Mouse (Mus musculus) midbrain, embryonic 15.5 days (tissue): Measurements from ENCODE around the gene Nckap5l. TPM values are rescaled to one million over a fixed set of nuclear protein-coding genes. Genes with fewer than 3 reads are reported as not detected.

Source experiments
- ATAC-seq: fragments of 200-750 bp; cut with Nextera tagmentation; replicated peaks from 2 replicates; pipeline ENCODE4 v1.8.0; 2017; ENCODE audit warnings: moderate TSS enrichment
- H3K27ac ChIP-seq: fragments of 300-500 bp; sonication (generic); 2 replicates; pipeline ENCODE4 v1.5.1; 2015; ENCODE audit warnings: mild to moderate bottlenecking, inconsistent platforms
- H3K27me3 ChIP-seq: fragments of 300-500 bp; sonication (generic); replicated peaks from 2 replicates; pipeline ENCODE4 v1.6.1; 2015; ENCODE audit warnings: inconsistent platforms
- H3K36me3 ChIP-seq: fragments of 300-500 bp; sonication (generic); replicated peaks from 2 replicates; pipeline ENCODE4 v1.6.1; 2015; ENCODE audit warnings: inconsistent platforms
- H3K4me1 ChIP-seq: fragments of 300-500 bp; sonication (generic); 2 replicates; pipeline ENCODE4 v1.6.1; 2015; ENCODE audit warnings: inconsistent platforms
- H3K4me2 ChIP-seq: fragments of 300-500 bp; sonication (generic); 2 replicates; pipeline ENCODE4 v1.6.1; 2015; ENCODE audit warnings: inconsistent platforms, mild to moderate bottlenecking, moderate library complexity
- H3K4me3 ChIP-seq: fragments of 300-500 bp; sonication (generic); 2 replicates; pipeline ENCODE4 v1.5.1; 2015; ENCODE audit warnings: mild to moderate bottlenecking, inconsistent platforms
- H3K9ac ChIP-seq: fragments of 300-500 bp; sonication (generic); 2 replicates; pipeline ENCODE4 v1.6.1; 2015; ENCODE audit warnings: mild to moderate bottlenecking, inconsistent platforms
- H3K9me3 ChIP-seq: fragments of 300-500 bp; sonication (generic); 2 replicates; pipeline ENCODE4 v1.6.1; 2016; ENCODE audit warnings: inconsistent platforms
- WGBS: fragments of 180-500 bp; shearing (Covaris S2); methylation state at CpG from one replicate; pipeline ENCODE4 v1.1.7; 2015; ENCODE audit warnings: mixed read lengths; 5-methylcytosine and 5-hydroxymethylcytosine counted together
- polyA plus RNA-seq: library from polyadenylated mRNA; unstranded; fragments of >200 nt; fragmentation: Nextera tagmentation; extraction: Ambion mirVana; gene quantifications from 2 replicates; pipeline ENCODE4 v1.2.1, GENCODE M21; 2015

Nckap5l gene
- polyA plus RNA-seq, 1 experiment from 2014 or later: 15.6 TPM

DNA sequence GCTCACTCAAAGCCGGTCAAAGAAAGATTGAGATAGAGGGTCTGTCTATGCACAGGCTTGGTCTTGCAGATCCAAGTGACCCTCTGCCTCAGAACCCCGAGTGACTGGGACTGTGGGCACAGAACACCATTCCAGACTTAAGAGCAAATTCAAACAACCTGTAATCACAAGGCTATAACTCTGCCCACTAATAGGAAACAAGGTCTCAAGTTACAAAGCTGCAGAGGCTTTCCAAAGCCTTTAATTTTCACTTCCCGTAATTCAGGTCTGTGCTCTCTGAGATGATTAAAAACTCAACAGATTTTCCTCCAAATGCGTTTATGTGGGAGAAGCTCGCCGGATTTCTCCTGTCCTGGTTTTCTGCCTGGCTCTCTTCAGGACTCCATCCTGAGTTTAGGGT, 73.5 kb downstream of the Nckap5l start:
- no peak overlapping the region for H3K4me2 ChIP-seq
- H3K4me3 ChIP-seq: no peak overlapping the region
- WGBS: 82% methylated on average over 6 of the region's 6 CpGs
- no peaks in the 10 kb centered on the region for H3K4me1 ChIP-seq
- H3K9me3 ChIP-seq: no peaks in the 10 kb centered on the region
- H3K36me3 ChIP-seq: no peaks in the 10 kb centered on the region
- H3K27me3 ChIP-seq: no peaks in the 10 kb centered on the region
- H3K27ac ChIP-seq: no peak overlapping the region
- ATAC-seq: no peak
- H3K9ac ChIP-seq: no peak overlapping the region

DNA sequence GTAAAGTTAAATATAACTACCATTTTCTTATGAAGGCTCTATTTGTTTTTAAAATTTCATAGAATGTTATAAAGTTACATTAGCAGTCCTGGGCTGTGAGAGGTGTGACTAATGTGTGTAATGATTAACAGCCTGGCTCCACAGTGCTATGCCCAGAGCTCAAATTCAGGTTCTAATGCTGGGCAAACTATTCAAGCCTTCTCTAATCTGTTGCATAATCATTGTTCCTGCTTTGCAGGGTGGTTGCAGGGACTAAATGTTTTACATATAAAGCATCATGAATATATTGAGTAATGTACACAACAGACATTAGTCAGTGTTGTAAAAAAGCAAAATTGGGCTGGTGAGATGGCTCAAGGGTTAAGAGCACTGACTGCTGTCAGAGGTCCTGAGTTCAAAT, 74.7 kb downstream of the Nckap5l start:
- no peak for ATAC-seq
- Histone ChIP-seq H3K27me3 (no peaks in the 10 kb centered on the region), H3K4me3 (no peak overlapping the region), H3K4me1 (no peaks in the 10 kb centered on the region), H3K9me3 (no peaks in the 10 kb centered on the region), H3K27ac (no peak overlapping the region), H3K36me3 (no peaks in the 10 kb centered on the region), H3K9ac (no peak overlapping the region), H3K4me2 (no peak overlapping the region)

DNA sequence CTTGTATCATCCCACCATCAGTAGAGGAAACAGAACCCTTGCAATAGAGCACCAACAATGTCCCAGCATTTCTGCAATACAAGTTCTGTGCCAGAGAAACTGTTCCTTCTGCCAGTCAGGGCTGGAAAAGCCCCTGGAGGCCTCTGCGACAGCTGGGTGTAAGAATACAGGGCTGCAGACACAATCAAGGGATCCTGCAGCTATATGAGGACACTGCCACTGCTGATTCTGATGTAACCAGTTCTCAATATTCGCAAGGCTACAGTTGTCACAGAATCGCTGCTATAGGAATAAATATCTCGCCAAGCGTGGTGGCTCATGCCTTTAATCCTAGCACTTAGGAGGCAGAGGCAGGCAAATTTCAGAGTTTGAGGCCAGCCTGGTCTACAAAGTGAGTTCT, 81.3 kb downstream of the Nckap5l start:
- no peaks in the 10 kb centered on the region for H3K36me3 ChIP-seq
- no peak overlapping the region for H3K9ac ChIP-seq
- H3K27me3 ChIP-seq: 0 out of 2 replicates have a peak, but pooled peaks cover 3% of the 10 kb centered on the region
- ATAC-seq: no peak
- H3K27ac ChIP-seq: no peak overlapping the region
- H3K9me3 ChIP-seq: no peaks in the 10 kb centered on the region
- no peaks in the 10 kb centered on the region for H3K4me1 ChIP-seq
- 91% methylated on average over 5 of the region's 5 CpGs for WGBS
- H3K4me3 ChIP-seq: no peak overlapping the region
- no peak overlapping the region for H3K4me2 ChIP-seq

DNA sequence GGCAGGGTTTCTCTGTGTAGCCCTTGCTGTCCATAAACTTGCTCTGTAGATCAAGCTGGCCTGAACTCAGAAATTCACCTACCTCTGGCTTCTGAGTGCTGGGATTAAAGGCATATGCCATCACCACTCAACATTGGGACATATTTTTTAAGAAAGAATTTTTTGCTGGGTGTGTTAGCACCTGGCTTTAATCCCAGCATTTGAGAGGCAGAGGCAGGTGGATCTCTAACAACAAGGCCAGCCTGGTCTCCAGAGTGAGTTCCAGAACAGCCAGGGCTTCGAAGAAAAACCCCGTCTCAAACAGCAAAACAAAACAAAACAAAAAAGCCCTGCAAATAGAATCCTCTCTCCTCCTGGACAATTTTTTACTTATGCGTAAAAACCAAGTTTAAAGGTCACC, 82.0 kb downstream of the Nckap5l start:
- Histone ChIP-seq H3K27me3 (0 out of 2 replicates have a peak, but pooled peaks cover 3% of the 10 kb centered on the region), H3K27ac (no peak overlapping the region), H3K36me3 (no peaks in the 10 kb centered on the region), H3K4me2 (no peak overlapping the region), H3K4me1 (no peaks in the 10 kb centered on the region), H3K9me3 (no peaks in the 10 kb centered on the region), H3K9ac (no peak overlapping the region), H3K4me3 (no peak overlapping the region)
- ATAC-seq: no peak
- 87% methylated on average over 3 of the region's 3 CpGs for WGBS

DNA sequence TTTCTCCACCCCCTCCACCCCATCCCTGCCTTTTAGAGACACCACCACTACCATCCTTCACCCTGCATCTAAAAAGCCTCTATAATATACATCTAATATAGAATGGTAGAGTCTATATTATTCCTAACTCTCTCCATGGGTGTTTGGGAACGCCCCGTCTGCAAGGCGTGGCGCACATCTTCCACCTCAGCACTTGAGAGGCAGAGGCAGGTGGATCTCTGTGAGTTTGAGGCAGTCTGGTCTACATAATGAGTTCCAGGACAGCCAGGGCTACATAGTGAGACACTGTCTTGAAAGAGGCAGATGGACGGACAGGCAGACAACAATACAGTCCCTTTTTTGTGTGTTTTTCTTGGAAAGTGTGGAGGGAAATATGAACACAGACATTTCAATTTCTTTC, 82.5 kb downstream of the Nckap5l start:
- H3K36me3 ChIP-seq: no peaks in the 10 kb centered on the region
- no peaks in the 10 kb centered on the region for H3K4me1 ChIP-seq
- H3K27me3 ChIP-seq: 0 out of 2 replicates have a peak, but pooled peaks cover 3% of the 10 kb centered on the region
- no peak overlapping the region for H3K4me3 ChIP-seq
- 89% methylated on average over 5 of the region's 5 CpGs for WGBS
- no peak overlapping the region for H3K4me2 ChIP-seq
- no peak for ATAC-seq
- no peaks in the 10 kb centered on the region for H3K9me3 ChIP-seq
- no peak overlapping the region for H3K27ac ChIP-seq
- H3K9ac ChIP-seq: no peak overlapping the region

DNA sequence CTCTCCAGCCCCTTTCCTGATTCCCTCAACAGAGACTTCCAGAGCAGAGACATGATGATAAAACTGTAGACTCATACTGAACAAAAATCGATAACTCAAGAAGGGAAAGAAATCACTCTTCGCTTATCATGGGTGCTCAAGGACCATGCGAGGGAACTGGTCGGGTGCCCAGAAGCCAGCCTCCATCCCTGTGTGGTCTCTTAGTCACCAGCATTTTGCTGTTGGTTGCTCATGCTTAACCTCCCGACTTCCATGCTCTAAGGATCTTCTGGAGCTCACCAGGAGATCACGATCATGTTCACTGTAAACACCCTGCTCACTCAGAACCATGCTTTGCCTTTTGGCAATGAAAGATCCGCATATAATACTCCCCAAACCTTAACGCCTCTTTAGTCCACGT, 84.8 kb downstream of the Nckap5l start:
- Histone ChIP-seq H3K9me3 (no peaks in the 10 kb centered on the region), H3K36me3 (no peaks in the 10 kb centered on the region), H3K9ac (no peak overlapping the region), H3K4me1 (peaks cover 14% of the 10 kb centered on the region), H3K4me2 (no peak overlapping the region), H3K27ac (no peak overlapping the region), H3K27me3 (0 out of 2 replicates have a peak, but pooled peaks cover 3% of the 10 kb centered on the region), H3K4me3 (no peak overlapping the region)
- no peak for ATAC-seq
- 83% methylated on average over 9 of the region's 9 CpGs for WGBS

Other genes with a start within 250 kb of the Nckap5l start
- 0.25 and 0.40 TPM in 2 replicates for gene Kcnh3, start 232.9 kb downstream of the Nckap5l start, polyA plus RNA-seq
- gene Mcrs1, start 205.8 kb downstream of the Nckap5l start, polyA plus RNA-seq: 213 and 225 TPM in 2 replicates
- gene Prpf40b, start 162.7 kb downstream of the Nckap5l start, polyA plus RNA-seq: 129 and 132 TPM in 2 replicates
- gene Fam186b, start 161.9 kb downstream of the Nckap5l start, polyA plus RNA-seq: 0.62 and 0.75 TPM in 2 replicates
- 9.1 and 10.0 TPM in 2 replicates for gene Fmnl3, start 87.3 kb downstream of the Nckap5l start, polyA plus RNA-seq
- gene Tmbim6, start 64.9 kb downstream of the Nckap5l start, polyA plus RNA-seq: 276 and 282 TPM in 2 replicates
- gene Bcdin3d, start 17.0 kb upstream of the Nckap5l start, polyA plus RNA-seq: 21.5 and 23.0 TPM in 2 replicates
- gene Faim2, start 70.4 kb upstream of the Nckap5l start, polyA plus RNA-seq: 41.0 and 45.9 TPM in 2 replicates
- not detected in 2 replicates for gene Aqp2, start 121.3 kb upstream of the Nckap5l start, polyA plus RNA-seq
- 1.3 and 1.4 TPM in 2 replicates for gene Aqp5, start 133.0 kb upstream of the Nckap5l start, polyA plus RNA-seq
- 0.41 and 0.49 TPM in 2 replicates for gene Aqp6, start 143.7 kb upstream of the Nckap5l start, polyA plus RNA-seq
- 49.0 and 56.9 TPM in 2 replicates for gene Racgap1, start 193.9 kb upstream of the Nckap5l start, polyA plus RNA-seq
- gene Asic1, start 212.6 kb upstream of the Nckap5l start, polyA plus RNA-seq: 64.0 and 65.9 TPM in 2 replicates
- gene Smarcd1, start 244.4 kb upstream of the Nckap5l start, polyA plus RNA-seq: 114 and 119 TPM in 2 replicates
- gene Gm17349, start 247.7 kb upstream of the Nckap5l start, polyA plus RNA-seq: not detected in 2 replicates